Mouse (Mus musculus) erythroblast, adult 5-6 weeks (primary cell): ENCODE data around the gene Rgs9. TPM values are rescaled to one million over a fixed set of nuclear protein-coding genes. Genes with fewer than 3 reads are reported as not detected.
"Not testable (repeated sequence)": the region's sequence is repeated elsewhere in the genome, so short reads cannot be mapped to it uniquely, and the experiment has no call there.

Experiments
- ATAC-seq: replicated peaks from 2 replicates; pipeline ENCODE4 v1.8.0; 2016; ENCODE audit warnings: moderate number of reproducible peaks, mild to moderate bottlenecking, moderate TSS enrichment, inconsistent platforms; ENCODE audit not compliant: poor library complexity, low FRiP score, severe bottlenecking
- total RNA-seq, 2 experiments: library from RNA; stranded (forward) in 1 of 2; stranded (reverse) in 1 of 2; fragments of 150-400 nt in 1 of 2; fragments of 200-764, 138-1000 nt in 1 of 2; gene quantifications; 2 replicates each; pipeline versions ENCODE4 v1.2.3 to v1.2.4; 2015 to 2017; ENCODE audit warnings: low replicate concordance in 2 of 2

Rgs9 gene
- total RNA-seq, 2 experiments from 2014 or later: not detected

- ATAC-seq: 0 out of 2 replicates have a peak, but pooled peaks have one; percentile 25
These were observed 19.0 kb upstream of the Rgs9 start for GRCm38 (mm10) chr11:109316921-109317320.

DNA sequence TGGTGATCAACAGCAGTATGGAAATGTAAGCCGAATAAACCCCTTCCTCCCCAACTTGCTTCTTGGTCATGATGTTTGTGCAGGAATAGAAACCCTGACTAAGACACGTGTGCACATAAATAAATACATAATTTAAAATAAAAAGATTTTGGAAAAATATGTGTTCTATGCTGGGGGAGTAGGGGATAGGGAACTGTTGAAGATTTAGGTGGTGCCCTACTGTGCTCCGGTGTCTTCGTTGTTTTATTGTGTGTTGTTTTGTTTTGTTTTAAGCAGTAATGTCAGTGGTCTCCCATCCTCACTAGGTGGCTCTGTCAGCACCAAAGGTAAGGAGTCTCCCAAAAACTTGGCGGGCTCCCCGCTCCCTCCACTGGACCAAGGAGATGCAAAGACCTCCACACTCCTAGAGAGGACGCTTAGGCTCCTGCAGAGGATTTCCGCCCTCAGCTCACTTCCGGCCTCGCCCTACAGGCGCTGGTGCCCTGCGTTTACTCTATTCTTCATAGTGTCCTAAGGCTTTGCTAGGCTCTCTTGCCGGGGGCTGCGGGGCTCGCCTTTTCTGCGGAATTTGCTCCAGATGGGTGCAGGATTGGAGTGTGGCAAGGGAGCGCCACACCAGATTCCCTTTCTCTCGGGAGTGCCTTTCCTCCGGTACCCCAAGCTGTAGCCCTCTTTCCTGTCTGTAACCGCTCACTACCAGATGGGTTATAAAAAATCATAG lies 14.1 kb upstream of the Rgs9 start:
- no peak for ATAC-seq

GRCm38 (mm10) chr11:109305680-109306079 lies 7.8 kb upstream of the Rgs9 start:
- no peak for ATAC-seq

- no peak for ATAC-seq
These were observed 4.4 kb upstream of the Rgs9 start for GRCm38 (mm10) chr11:109302338-109302737.

GRCm38 (mm10) chr11:109297031-109297430 lies 898 bp downstream of the Rgs9 start:
- no peak for ATAC-seq

GRCm38 (mm10) chr11:109292056-109292455 lies 5.9 kb downstream of the Rgs9 start:
- ATAC-seq: no peak

- ATAC-seq: not testable (repeated sequence)
These were observed 8.6 kb downstream of the Rgs9 start for GRCm38 (mm10) chr11:109289378-109289777.

- ATAC-seq: no peak
These were observed 13.1 kb downstream of the Rgs9 start for GRCm38 (mm10) chr11:109284811-109285210.

DNA sequence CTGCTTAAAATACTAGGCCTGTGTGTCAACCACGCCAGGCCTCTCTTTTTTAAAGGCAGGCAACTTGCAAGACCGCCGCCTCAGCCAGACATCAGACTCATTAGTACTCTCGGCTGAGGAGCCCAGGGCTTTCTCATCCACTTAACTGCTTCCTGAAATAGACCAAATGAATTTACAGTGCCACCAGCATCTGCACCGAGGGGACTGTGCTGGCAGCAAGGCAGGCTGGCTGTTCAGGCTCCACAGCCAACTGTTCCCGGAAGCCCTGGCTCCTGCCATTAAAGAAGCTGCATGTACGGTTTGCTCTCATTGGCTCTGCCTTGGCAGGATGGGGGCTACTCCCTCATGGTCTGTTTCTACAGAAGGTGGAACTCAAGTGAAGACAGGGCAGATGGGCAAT lies 19.7 kb downstream of the Rgs9 start:
- ATAC-seq: no peak

GRCm38 (mm10) chr11:109271399-109271798 lies 26.5 kb downstream of the Rgs9 start:
- no peak for ATAC-seq

DNA sequence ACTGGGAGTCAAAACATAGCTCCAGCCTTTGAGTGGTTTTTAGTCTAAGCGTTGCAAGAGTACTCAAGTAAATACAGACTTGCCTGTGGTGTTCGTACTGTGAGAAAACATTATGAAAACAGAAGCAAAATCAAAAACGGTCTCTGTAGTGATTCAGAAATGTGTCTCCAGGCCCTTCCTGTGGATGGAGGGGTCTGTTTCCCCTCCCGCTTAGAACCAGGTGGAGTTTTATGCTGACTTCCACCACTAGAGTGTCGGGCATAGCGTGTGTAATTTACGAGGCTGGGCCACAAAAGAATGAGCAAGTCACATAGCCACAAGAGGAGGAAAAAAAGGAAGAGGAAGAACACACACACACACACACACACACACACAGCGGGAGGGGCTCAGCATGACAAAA lies 27.6 kb downstream of the Rgs9 start:
- ATAC-seq: no peak

DNA sequence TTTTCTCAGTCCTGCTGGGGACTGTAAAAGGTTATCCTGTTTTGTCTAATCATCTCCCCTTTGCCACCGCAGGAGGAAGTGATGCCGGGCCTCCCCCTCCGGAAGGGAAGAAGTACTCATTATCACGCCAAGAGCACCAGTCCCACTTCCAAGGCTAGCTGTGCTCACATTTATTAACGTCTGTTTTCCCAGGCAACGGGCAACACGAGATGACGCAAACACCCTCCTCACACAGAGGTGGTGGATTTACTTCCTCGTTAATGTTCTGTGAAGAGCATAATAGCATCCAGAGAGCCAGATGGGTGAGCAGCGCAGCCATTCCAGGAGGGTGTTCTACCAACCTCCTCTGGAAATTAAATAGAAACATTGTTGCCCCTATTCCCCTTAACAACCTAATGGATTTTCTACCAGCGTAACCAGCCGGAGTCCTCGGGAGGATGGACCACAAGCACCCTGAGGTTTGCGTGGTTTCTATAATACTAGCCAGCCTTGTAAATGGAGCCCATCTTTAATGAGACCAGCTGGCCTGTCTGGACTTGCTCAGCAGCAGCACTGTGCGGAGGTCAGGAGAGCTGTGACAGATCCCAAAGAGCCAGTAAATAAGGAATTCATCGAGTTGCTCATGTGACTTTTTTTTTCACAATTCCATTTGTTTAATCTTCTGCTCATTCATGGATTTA lies 28.1 kb downstream of the Rgs9 start:
- ATAC-seq: no peak

DNA sequence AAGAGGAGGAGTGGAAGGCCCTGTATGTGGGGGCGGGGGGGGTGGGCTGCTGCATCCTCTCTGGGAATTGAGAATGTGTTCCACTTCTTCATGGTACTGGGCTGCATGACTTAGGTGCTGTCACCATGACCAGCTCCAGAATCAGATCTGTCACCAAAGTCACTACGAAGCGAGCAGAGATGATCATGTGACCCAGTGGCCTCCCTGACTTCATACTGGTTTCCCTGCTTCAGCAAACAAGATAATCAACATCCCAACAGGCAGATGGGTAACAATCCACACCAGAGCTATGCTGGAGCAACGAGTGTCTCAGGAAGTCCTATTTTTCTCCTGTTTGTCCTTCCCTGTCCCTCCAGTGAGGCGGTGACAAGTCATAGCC lies 28.7 kb downstream of the Rgs9 start:
- ATAC-seq: no peak

DNA sequence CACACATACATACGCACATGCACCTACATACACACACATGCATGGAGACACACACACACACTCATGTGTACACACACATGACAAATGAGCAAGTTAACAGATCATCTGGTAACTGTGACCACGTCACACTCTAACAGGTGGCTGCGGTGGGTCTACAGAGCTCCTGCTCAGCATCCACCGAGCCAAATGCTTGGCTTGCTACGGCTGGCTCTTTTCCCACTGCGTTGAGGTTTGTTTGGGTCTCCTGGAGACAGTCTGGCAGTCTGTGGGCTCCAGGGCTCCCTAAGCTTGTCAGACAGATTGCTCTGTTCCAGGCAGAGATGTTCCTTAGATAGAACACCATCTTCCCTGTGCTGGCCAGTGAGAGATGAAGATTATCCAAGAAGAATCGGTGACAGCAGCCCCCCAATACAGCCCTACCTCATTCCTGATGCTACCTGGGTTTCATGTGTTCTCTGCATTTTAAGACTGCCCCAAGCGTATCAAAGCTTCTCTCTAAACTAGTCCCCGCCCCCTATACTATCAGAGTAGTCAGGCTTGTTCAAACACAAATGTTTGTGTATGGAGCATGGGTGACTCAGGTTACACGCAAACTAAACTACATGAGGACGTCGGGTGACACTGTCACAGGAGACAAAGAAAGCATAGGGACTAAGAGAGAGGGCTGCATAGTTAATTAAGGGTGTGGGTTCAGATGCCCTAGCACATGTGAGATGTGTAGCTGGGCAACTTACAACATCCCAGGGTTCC lies 31.6 kb downstream of the Rgs9 start:
- no peak for ATAC-seq

DNA sequence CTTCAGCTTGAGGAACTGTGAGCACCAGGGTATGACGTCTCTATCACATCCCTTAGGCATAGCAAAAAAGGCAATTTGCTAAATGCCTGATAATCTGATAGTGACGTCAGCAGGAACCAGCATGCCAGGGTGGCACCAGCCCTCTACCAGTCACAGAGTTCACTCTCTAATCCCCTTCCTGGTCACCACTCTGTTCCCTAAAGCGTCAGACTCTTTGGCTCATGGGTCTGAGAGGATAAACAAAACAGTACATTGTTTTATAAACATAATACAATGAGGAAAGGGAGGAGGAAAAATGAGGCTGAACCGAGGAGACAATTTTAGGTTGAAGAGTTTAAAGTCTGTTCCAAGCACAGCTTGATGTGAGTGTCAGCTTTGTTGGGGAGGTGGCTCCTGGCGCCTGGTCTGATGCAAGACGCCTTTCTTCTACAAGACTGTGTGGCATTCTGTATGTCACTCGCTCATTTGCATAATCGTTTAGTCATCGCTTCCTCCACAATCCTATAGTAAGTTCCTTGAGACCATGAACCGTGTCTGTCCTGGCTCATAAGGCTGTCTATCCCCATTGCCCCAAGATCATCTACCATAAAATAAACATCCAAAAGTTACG lies 33.7 kb downstream of the Rgs9 start:
- no peak for ATAC-seq

- no peak for ATAC-seq
These were observed 37.4 kb downstream of the Rgs9 start for GRCm38 (mm10) chr11:109260561-109260960.

- ATAC-seq: no peak
These were observed 38.7 kb downstream of the Rgs9 start for GRCm38 (mm10) chr11:109258941-109259910.

- ATAC-seq: no peak
These were observed 40.1 kb downstream of the Rgs9 start for GRCm38 (mm10) chr11:109257824-109258223.

GRCm38 (mm10) chr11:109255022-109255421 lies 42.9 kb downstream of the Rgs9 start:
- ATAC-seq: no peak
